Mouse (Mus musculus) T-helper 2 cell (primary cell): Measurements from ENCODE around the gene Zfp787.

Source experiments
- in situ Hi-C: fragments of 300-600 bp; cut with MboI, MseI; formaldehyde crosslinking; loops from one replicate; pipeline ENCODE4 v1.15.1; 2025; ENCODE audit warnings: high pct_unique_total_duplicates

The Zfp787 gene

GRCm38 (mm10) chr7:6155901-6156411 lies at the start of gene Zfp787:
Gene Zfp787, minus strand, starts transcription at chr7:6155997.
- in situ Hi-C loops: loop anchor here (25.0 kb wide), 3 partner anchors 1094 to 1519 kb away; partner anchors contain the start of genes Gm45844, Tmem86b, U2af2 and Zfp580

GRCm38 (mm10) chr7:6204200-6204599 lies 48.4 kb upstream of the Zfp787 start:
- in situ Hi-C loops: no loop called here

- in situ Hi-C loops: loop anchor here (5.0 kb wide), 1 partner anchor 69 kb away; no protein-coding TSS in a partner anchor
Observed at GRCm38 (mm10) chr7:6196790-6197189, 41.0 kb upstream of the Zfp787 start, which contains the start of gene Galp. Gene Galp, plus strand, starts transcription at chr7:6197090.

- in situ Hi-C loops: loop anchor here (5.0 kb wide), 1 partner anchor 68 kb away; no protein-coding TSS in a partner anchor
Observed at GRCm38 (mm10) chr7:6195777-6196176, 40.0 kb upstream of the Zfp787 start.

- in situ Hi-C loops: no loop called here
Observed at GRCm38 (mm10) chr7:6194129-6194528, 38.3 kb upstream of the Zfp787 start.

GRCm38 (mm10) chr7:6191376-6191775 lies 35.6 kb upstream of the Zfp787 start:
- in situ Hi-C loops: no loop called here

GRCm38 (mm10) chr7:6189542-6189941 lies 33.7 kb upstream of the Zfp787 start:
- in situ Hi-C loops: no loop called here

- in situ Hi-C loops: no loop called here
Observed at GRCm38 (mm10) chr7:6186756-6187155, 31.0 kb upstream of the Zfp787 start.

- in situ Hi-C loops: no loop called here
Observed at GRCm38 (mm10) chr7:6186176-6186575, 30.4 kb upstream of the Zfp787 start.

GRCm38 (mm10) chr7:6185391-6185790 lies 29.6 kb upstream of the Zfp787 start:
- in situ Hi-C loops: no loop called here

GRCm38 (mm10) chr7:6184521-6184920 lies 28.7 kb upstream of the Zfp787 start:
- in situ Hi-C loops: no loop called here

- in situ Hi-C loops: no loop called here
Observed at GRCm38 (mm10) chr7:6183802-6184201, 28.0 kb upstream of the Zfp787 start.

- in situ Hi-C loops: no loop called here
Observed at GRCm38 (mm10) chr7:6182882-6183281, 27.1 kb upstream of the Zfp787 start.

- in situ Hi-C loops: no loop called here
Observed at GRCm38 (mm10) chr7:6179013-6179412, 23.2 kb upstream of the Zfp787 start.

- in situ Hi-C loops: loop anchor here (25.0 kb wide), 3 partner anchors 1112 to 1537 kb away; partner anchors contain the start of genes Gm45844, Tmem86b, U2af2 and Zfp580
Observed at GRCm38 (mm10) chr7:6174365-6174987, 18.7 kb upstream of the Zfp787 start.

- in situ Hi-C loops: loop anchor here (25.0 kb wide), 3 partner anchors 1112 to 1537 kb away; partner anchors contain the start of genes Gm45844, Tmem86b, U2af2 and Zfp580
Observed at GRCm38 (mm10) chr7:6173872-6174271, 18.1 kb upstream of the Zfp787 start.

- in situ Hi-C loops: loop anchor here (25.0 kb wide), 3 partner anchors 1110 to 1535 kb away; partner anchors contain the start of genes Gm45844, Tmem86b, U2af2 and Zfp580
Observed at GRCm38 (mm10) chr7:6172674-6173244, 17.0 kb upstream of the Zfp787 start.

- in situ Hi-C loops: loop anchor here (25.0 kb wide), 3 partner anchors 1110 to 1535 kb away; partner anchors contain the start of genes Gm45844, Tmem86b, U2af2 and Zfp580
Observed at GRCm38 (mm10) chr7:6172006-6172649, 16.3 kb upstream of the Zfp787 start, which contains the start of gene Zfp444. Gene Zfp444, plus strand, starts transcription at chr7:6172226.

GRCm38 (mm10) chr7:6171444-6172005 lies 15.7 kb upstream of the Zfp787 start:
- in situ Hi-C loops: loop anchor here (25.0 kb wide), 3 partner anchors 1109 to 1534 kb away; partner anchors contain the start of genes Gm45844, Tmem86b, U2af2 and Zfp580

- in situ Hi-C loops: loop anchor here (25.0 kb wide), 3 partner anchors 1109 to 1534 kb away; partner anchors contain the start of genes Gm45844, Tmem86b, U2af2 and Zfp580
Observed at GRCm38 (mm10) chr7:6170871-6171270, 15.1 kb upstream of the Zfp787 start.

- in situ Hi-C loops: loop anchor here (25.0 kb wide), 3 partner anchors 1108 to 1533 kb away; partner anchors contain the start of genes Gm45844, Tmem86b, U2af2 and Zfp580
Observed at GRCm38 (mm10) chr7:6170391-6170790, 14.6 kb upstream of the Zfp787 start.
